Mouse (Mus musculus) ES-Bruce4 (cell line): Measurements from ENCODE around the gene Vps39.

Experiments
- CTCF ChIP-seq: IDR thresholded peaks from one replicate; pipeline ENCODE4 v1.8.1; 2011; ENCODE audit warnings: low read depth, low read length
- POLR2A ChIP-seq: IDR thresholded peaks from one replicate; pipeline ENCODE4 v1.8.1; 2011; ENCODE audit warnings: low read length; ENCODE audit not compliant: insufficient read depth

GRCm38 (mm10) chr2:120397951-120398350 lies 45.0 kb upstream of the Vps39 start:
- TF ChIP-seq CTCF = no peak
- no peak for TF ChIP-seq POLR2A
